Mouse (Mus musculus) forebrain, postnatal 0 days (tissue): ENCODE measurements around the gene Tanc2. TPM values are rescaled to one million over a fixed set of nuclear protein-coding genes. Genes with fewer than 3 reads are reported as not detected.

ENCODE experiments used
- ATAC-seq: fragments of 200-750 bp; cut with Nextera tagmentation; 2 replicates; pipeline ENCODE4 v1.8.0; 2017; ENCODE audit warnings: mild to moderate bottlenecking, moderate library complexity
- DNase-seq: peaks from one replicate; pipeline ENCODE4 v3.0.0-alpha.2; 2015
- H3K27ac ChIP-seq: fragments of 300-500 bp; sonication (generic); 2 replicates; pipeline ENCODE4 v1.5.1; 2014; ENCODE audit warnings: low read depth, mild to moderate bottlenecking, antibody characterized with exemption, low read length, moderate library complexity, mixed read lengths
- H3K27me3 ChIP-seq: fragments of 300-500 bp; sonication (generic); 2 replicates; pipeline ENCODE4 v1.6.1; 2014; ENCODE audit warnings: mild to moderate bottlenecking, low read length, mixed read lengths; ENCODE audit not compliant: insufficient read depth
- H3K36me3 ChIP-seq: fragments of 300-500 bp; sonication (generic); 2 replicates; pipeline ENCODE4 v1.6.1; 2014; ENCODE audit warnings: mild to moderate bottlenecking, moderate library complexity; ENCODE audit not compliant: insufficient read depth
- H3K4me1 ChIP-seq: fragments of 300-500 bp; sonication (generic); 2 replicates; pipeline ENCODE4 v1.6.1; 2014; ENCODE audit warnings: antibody characterized with exemption; ENCODE audit not compliant: insufficient read depth
- H3K4me2 ChIP-seq: fragments of 300-500 bp; sonication (generic); 2 replicates; pipeline ENCODE4 v1.6.1; 2014; ENCODE audit warnings: low read depth, mild to moderate bottlenecking, moderate library complexity
- H3K4me3 ChIP-seq: fragments of 300-500 bp; sonication (generic); 2 replicates; pipeline ENCODE4 v1.5.1; 2014; ENCODE audit warnings: low read depth, low read length, mixed read lengths
- H3K9ac ChIP-seq: fragments of 300-500 bp; sonication (generic); 2 replicates; pipeline ENCODE4 v1.6.1; 2014; ENCODE audit warnings: mild to moderate bottlenecking
- H3K9me3 ChIP-seq: fragments of 300-500 bp; sonication (generic); 2 replicates; pipeline ENCODE4 v1.6.1; 2016; ENCODE audit warnings: low read length
- CTCF ChIP-seq: sonication (generic); IDR thresholded peaks from 2 replicates; pipeline ENCODE4 v1.5.1; 2016; ENCODE audit warnings: antibody characterized with exemption, control low read depth, low read depth
- WGBS: fragments of 180-500 bp; shearing (Covaris S2); extraction: QIAGEN DNeasy Blood & Tissue Kit; methylation state at CpG from one replicate; pipeline ENCODE4 v1.1.7; 2014; 5-methylcytosine and 5-hydroxymethylcytosine counted together
- polyA plus RNA-seq: library from polyadenylated mRNA; unstranded; fragments of >200 nt; fragmentation: Nextera tagmentation; extraction: Ambion mirVana; gene quantifications from 2 replicates; pipeline ENCODE4 v1.2.1, GENCODE M21; 2015
- total RNA-seq: library from RNA; depleted of rRNA; stranded (reverse); fragments of >200 nt; gene quantifications from 2 replicates; pipeline ENCODE4 v1.2.3, GENCODE M21; 2014

Tanc2 gene
- total and polyA plus RNA-seq, 2 experiments from 2014 or later = 35.3 to 144 TPM

DNA sequence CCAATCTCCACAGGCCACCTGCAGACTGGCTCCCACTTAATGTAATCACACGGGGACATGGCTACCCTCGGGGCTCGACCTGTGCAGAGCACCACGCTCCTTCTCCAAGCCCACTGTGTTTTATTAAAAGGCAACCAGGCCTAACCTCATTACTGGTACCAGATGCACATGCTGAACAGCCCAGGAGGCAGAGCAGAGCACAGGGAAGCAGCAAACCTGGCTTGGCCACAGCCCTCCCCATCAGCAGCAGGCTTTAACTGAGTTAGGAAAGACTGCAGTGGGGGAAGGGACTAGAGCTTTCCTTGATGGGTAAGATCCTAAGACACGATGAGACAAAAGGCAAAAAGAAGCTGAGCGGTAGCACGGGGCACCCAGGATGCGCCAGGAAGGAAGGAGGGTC is 352.2 kb downstream of the Tanc2 start:
- Histone ChIP-seq H3K27ac (no peak overlapping the region), H3K4me3 (no peak overlapping the region), H3K36me3 (no peaks in the 10 kb centered on the region), H3K9me3 (no peaks in the 10 kb centered on the region), H3K4me1 (peaks cover 10% of the 10 kb centered on the region), H3K27me3 (no peaks in the 10 kb centered on the region), H3K9ac (no peak overlapping the region), H3K4me2 (no peak overlapping the region)
- DNase-seq (no peak), ATAC-seq (no peak)
- 69% methylated on average over 8 of the region's 8 CpGs for WGBS
- TF ChIP-seq CTCF = no peak

DNA sequence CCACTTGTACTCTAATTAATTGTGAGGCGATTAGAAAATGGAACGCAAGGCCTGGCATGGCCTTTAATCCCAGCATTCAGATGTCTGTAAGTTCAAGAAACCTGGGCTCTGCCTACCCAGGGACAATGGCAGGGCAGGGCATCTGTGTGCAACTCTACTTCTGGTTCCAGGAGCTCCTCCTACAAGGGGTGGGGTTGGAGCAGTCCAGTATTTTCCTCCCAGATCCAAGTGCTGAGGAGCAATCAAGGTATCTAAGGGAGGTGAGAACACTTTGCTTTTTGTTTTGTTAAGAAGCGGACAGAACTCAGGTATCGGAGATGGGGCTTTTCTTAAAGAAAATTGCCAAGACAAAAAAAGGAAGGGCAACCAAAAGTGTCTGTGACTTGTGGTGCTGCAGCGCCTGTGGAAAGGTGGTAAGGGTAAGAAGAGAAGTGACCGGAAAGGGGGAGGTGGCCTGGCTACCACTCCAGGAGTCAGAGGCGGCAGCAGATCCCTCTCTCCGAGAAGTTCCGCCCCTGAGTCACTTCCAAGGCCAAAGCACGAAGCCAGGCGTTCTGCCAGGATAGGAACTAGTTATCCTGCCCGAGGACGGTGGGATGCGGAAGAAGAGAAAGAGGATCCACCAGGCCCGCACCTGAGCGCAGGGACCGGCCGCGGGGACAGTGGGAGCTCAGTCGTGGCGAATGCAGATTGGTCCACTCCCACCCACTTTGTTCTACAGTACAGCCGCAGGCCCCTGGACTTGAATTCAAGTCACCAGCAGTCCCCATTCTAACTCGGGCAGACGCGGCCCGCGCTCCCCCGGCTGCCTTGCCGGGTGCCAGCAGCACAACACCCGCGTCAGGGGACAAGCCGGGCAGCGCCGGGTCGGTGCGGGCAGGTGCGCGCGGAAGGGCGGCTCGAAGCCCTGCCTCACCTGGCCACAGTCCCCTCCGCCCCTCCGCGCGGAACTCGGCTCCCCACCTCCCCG is 353.6 kb downstream of the Tanc2 start:
- Histone ChIP-seq H3K4me1 (peaks cover 10% of the 10 kb centered on the region), H3K4me2 (peak overlapping the region; percentile 76), H3K9me3 (no peaks in the 10 kb centered on the region), H3K4me3 (peak overlapping the region; percentile 70), H3K27ac (peak overlapping the region; percentile 67; the same call in 1 of the 2 replicates), H3K9ac (peak overlapping the region; percentile 64), H3K36me3 (no peaks in the 10 kb centered on the region), H3K27me3 (no peaks in the 10 kb centered on the region)
- TF ChIP-seq CTCF = no peak
- ATAC-seq = peak; percentile 40
- DNase-seq = peak; percentile 47
- WGBS = 6% methylated on average over 38 of the region's 47 CpGs

- WGBS = 2% methylated on average over 52 of the region's 59 CpGs
- Histone ChIP-seq H3K9me3 (no peaks in the 10 kb centered on the region), H3K27me3 (no peaks in the 10 kb centered on the region), H3K36me3 (no peaks in the 10 kb centered on the region), H3K4me3 (peak overlapping the region; percentile 70), H3K27ac (peak overlapping the region; percentile 40; the same call in 1 of the 2 replicates), H3K9ac (peak overlapping the region; percentile 64), H3K4me1 (peaks cover 10% of the 10 kb centered on the region; the same call in 1 of the 2 replicates), H3K4me2 (peak overlapping the region; percentile 76)
- peak; percentile 85 for DNase-seq
- TF ChIP-seq CTCF = peak; percentile 62
- peak; percentile 83 for ATAC-seq
Observed at GRCm38 (mm10) chr11:105944126-105944621, 354.4 kb downstream of the Tanc2 start.

DNA sequence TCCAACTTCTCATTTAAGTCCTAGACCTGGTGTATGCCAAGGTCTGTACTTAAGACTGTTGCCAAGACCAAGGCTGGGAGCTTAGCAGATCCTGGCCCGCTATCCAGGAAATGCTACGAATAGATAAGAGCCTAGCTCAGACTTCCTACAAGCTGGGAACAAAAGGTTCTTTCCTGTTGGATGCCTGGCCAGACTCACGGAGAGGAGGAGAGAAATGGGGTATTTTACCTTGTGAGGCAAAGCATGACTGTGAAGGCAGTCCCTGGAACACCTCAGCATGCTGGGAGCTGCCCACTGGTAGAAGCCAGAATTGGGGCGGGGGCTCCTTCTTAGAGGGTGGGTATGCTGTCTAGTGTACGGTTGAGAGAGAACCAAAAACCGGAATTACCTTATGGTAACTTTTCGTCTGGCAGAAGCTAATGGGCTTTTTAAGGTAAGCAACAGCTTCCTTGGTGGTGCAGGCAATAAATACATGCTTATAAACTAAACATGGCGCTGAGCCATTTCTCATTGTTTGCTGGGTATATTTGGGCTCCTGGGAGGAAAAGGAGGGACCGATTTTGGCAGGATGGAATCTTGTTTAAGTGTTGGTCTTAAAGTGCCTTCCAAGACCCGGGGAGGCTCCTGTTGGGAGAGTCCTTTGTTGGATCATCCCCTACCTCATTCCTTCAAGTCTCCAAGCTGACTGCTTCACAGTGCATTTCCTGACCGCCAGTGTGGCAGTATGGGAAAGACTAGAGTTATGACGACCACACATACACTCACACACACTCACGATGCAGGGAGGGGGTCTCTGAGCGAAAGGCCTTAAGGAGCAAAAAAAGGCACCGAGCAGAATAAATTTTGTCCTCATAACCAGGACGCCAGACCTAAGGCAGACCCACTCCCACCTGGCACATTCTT is 355.2 kb downstream of the Tanc2 start:
- Histone ChIP-seq H3K27me3 (no peaks in the 10 kb centered on the region), H3K4me2 (peak overlapping the region; percentile 76), H3K9ac (peak overlapping the region; percentile 64; the same call in 1 of the 2 replicates), H3K27ac (peak overlapping the region; percentile 35; the same call in 1 of the 2 replicates), H3K4me3 (peak overlapping the region; percentile 70), H3K36me3 (no peaks in the 10 kb centered on the region), H3K4me1 (peaks cover 10% of the 10 kb centered on the region; the same call in 1 of the 2 replicates), H3K9me3 (no peaks in the 10 kb centered on the region)
- no peak for TF ChIP-seq CTCF
- 64% methylated on average over 16 of the region's 16 CpGs for WGBS
- peak; percentile 54 for DNase-seq
- ATAC-seq = peak; percentile 9

- H3K4me2 ChIP-seq = no peak overlapping the region
- peaks cover 10% of the 10 kb centered on the region; the same call in 1 of the 2 replicates for H3K4me1 ChIP-seq
- no peak overlapping the region for H3K9ac ChIP-seq
- DNase-seq (no peak), ATAC-seq (no peak)
- no peak overlapping the region for H3K4me3 ChIP-seq
- H3K36me3 ChIP-seq = no peaks in the 10 kb centered on the region
- WGBS = 60% methylated on average over 11 of the region's 11 CpGs
- no peak overlapping the region for H3K27ac ChIP-seq
- no peaks in the 10 kb centered on the region for H3K9me3 ChIP-seq
- no peaks in the 10 kb centered on the region for H3K27me3 ChIP-seq
- TF ChIP-seq CTCF = no peak
Observed at GRCm38 (mm10) chr11:105946694-105947154, 356.9 kb downstream of the Tanc2 start.

- Histone ChIP-seq H3K36me3 (no peaks in the 10 kb centered on the region), H3K4me2 (no peak overlapping the region), H3K9ac (no peak overlapping the region), H3K4me3 (no peak overlapping the region), H3K27ac (no peak overlapping the region), H3K9me3 (no peaks in the 10 kb centered on the region), H3K4me1 (peaks cover 10% of the 10 kb centered on the region; the same call in 1 of the 2 replicates), H3K27me3 (no peaks in the 10 kb centered on the region)
- TF ChIP-seq CTCF = no peak
- DNase-seq (no peak), ATAC-seq (no peak)
- WGBS = 54% methylated on average over 2 of the region's 2 CpGs
Observed at GRCm38 (mm10) chr11:105948255-105948654, 358.5 kb downstream of the Tanc2 start.
